Mouse (Mus musculus) testis, adult 2 months (tissue): ENCODE results near the gene Arl5c.

Experiments used
- CTCF ChIP-seq: fragments of 200-500 bp; IDR thresholded peaks from 2 replicates; pipeline ENCODE4 v1.5.1; 2012; ENCODE audit warnings: low read depth, mild to moderate bottlenecking, inconsistent platforms, low read length, moderate library complexity; ENCODE audit not compliant: control insufficient read depth, insufficient read depth, insufficient replicate concordance
- POLR2A ChIP-seq: fragments of 200-500 bp; IDR thresholded peaks from 2 replicates; pipeline ENCODE4 v1.6.1; 2012; ENCODE audit warnings: low read depth, mild to moderate bottlenecking, inconsistent platforms, low read length, moderate library complexity; ENCODE audit not compliant: control insufficient read depth

DNA sequence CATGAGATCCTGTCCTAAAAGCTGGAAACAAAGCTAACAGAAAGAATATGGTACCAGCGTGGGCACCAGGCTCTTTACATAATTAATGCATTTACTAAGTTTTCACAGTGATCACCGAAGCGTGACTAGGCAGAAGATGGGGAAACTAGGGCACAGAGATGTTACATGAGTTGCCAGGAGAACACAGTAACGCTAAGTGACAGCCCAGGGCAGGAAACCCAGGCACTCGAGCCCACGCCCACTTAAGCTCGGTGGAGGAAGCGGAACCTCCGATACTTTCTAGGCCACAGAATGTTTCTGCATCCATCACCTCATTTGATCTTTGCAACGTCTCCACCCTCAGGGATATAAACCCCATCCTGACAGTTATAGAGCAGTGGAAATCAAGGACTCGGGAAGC, 12.1 kb upstream of the Arl5c start:
- TF ChIP-seq CTCF = no peak
- no peak for TF ChIP-seq POLR2A
